Mouse (Mus musculus): ENCODE measurements around the gene Ulk4.

GRCm38 (mm10) chr9:120960611-120961010 lies 316.4 kb downstream of the Ulk4 start:
- TF ChIP-seq GATA1 (IDR thresholded peaks at IDR 0.05; ENCODE audit: borderline replicate concordance, low read length) (no peak), FLI1 (IDR thresholded peaks at IDR 0.05; ENCODE audit: low read length) (no peak)

Measured in megakaryocyte, embryonic 14.5 days (primary cell).